7 mouse cellular contexts compared by ENCODE assay signal in genomic region chr15:11966367-11966766, GRCm38 (mm10). TPM values are rescaled to one million over a fixed set of nuclear protein-coding genes. Genes with fewer than 3 reads are reported as not detected.
DNase-seq lines count a peak whose midpoint lies in the region; ATAC-seq and TF ChIP-seq lines count a peak whose summit lies in the region.

No protein-coding gene starts in this region.

- no peaks in the 10 kb centered on the region for H3K36me3 ChIP-seq in kidney, postnatal 0 days (ENCODE audit: insufficient read depth, low read length)
- no peaks in the 10 kb centered on the region for H3K36me3 ChIP-seq in kidney, embryonic 15.5 days

- H3K27me3 ChIP-seq in kidney, postnatal 0 days (ENCODE audit: insufficient read depth, low read length): no peaks in the 10 kb centered on the region
- no peaks in the 10 kb centered on the region for H3K27me3 ChIP-seq in kidney, embryonic 15.5 days

- H3K4me2 ChIP-seq in kidney, postnatal 0 days (ENCODE audit: low read length): no peak overlapping the region
- no peak overlapping the region for H3K4me2 ChIP-seq in kidney, embryonic 15.5 days

- no peak overlapping the region for H3K9ac ChIP-seq in kidney, postnatal 0 days (ENCODE audit: low read depth, low read length)
- no peak overlapping the region for H3K9ac ChIP-seq in kidney, embryonic 15.5 days

- DNase-seq in kidney, postnatal 0 days (ENCODE audit: low spot score): peak; percentile 64
- DNase-seq in 416B (ENCODE audit: low read depth): peak; percentile 48
- DNase-seq in B cell, adult 2 months: peak; percentile 65 to 68
- peak; percentile 76 to 80 for DNase-seq in cerebellum, postnatal 14 days
- peak; percentile 75 for DNase-seq in retina, embryonic 14.5 days (ENCODE audit: low spot score)

- no peaks in the 10 kb centered on the region for H3K4me1 ChIP-seq in kidney, postnatal 0 days (replicated peaks; ENCODE audit: insufficient read depth, low read length)
- no peaks in the 10 kb centered on the region for H3K4me1 ChIP-seq in kidney, embryonic 15.5 days

- no peak overlapping the region for H3K4me3 ChIP-seq in kidney, postnatal 0 days (replicated peaks; ENCODE audit: low read depth, low read length)
- H3K4me3 ChIP-seq in kidney, embryonic 15.5 days (replicated peaks): no peak overlapping the region

- WGBS in kidney, postnatal 0 days: 7% methylated on average over 4 of the region's 4 CpGs
- WGBS in kidney, embryonic 15.5 days: 9% methylated on average over 4 of the region's 4 CpGs

- ATAC-seq in kidney, postnatal 0 days (replicated peaks; ENCODE audit: low FRiP score, low read depth): no peak
- ATAC-seq in kidney, embryonic 15.5 days (replicated peaks; ENCODE audit: low FRiP score): no peak
- peak; percentile 70 for ATAC-seq in inflammation-experienced regulatory T-cells, adult 6 months

- no peak overlapping the region for H3K27ac ChIP-seq in kidney, postnatal 0 days
- no peak overlapping the region for H3K27ac ChIP-seq in kidney, embryonic 15.5 days

- H3K9me3 ChIP-seq in kidney, postnatal 0 days (replicated peaks; ENCODE audit: low read length): no peaks in the 10 kb centered on the region
- H3K9me3 ChIP-seq in kidney, embryonic 15.5 days (replicated peaks): no peaks in the 10 kb centered on the region

- TF ChIP-seq CTCF in kidney, postnatal 0 days (IDR thresholded peaks at IDR 0.05; ENCODE audit: low read depth): peak; percentile 91

RNA-seq across cellular contexts. Expression of gene Sub1, which starts 30.4 kb away (rescaled TPM):
- 797 and 890 TPM in 2 replicates for polyA plus RNA-seq in kidney, postnatal 0 days (2015; fragmentation: Nextera tagmentation; extraction: Ambion mirVana)
- polyA plus RNA-seq in kidney, embryonic 15.5 days (2015; fragmentation: Nextera tagmentation; extraction: Ambion mirVana): 721 and 865 TPM in 2 replicates
- 1,000 to 10,000 TPM in 1 of 3 experiments, 100 to 1,000 TPM in 2; 740 to 1,497 (median 768) TPM for polyA plus RNA-seq in inflammation-experienced regulatory T-cells, adult 6 months (2017; shearing (Covaris generic))

RNA-seq across cellular contexts. Expression of gene Npr3, which starts 59.3 kb away (rescaled TPM):
- polyA plus RNA-seq in kidney, postnatal 0 days (2015; fragmentation: Nextera tagmentation; extraction: Ambion mirVana): 4.8 and 5.2 TPM in 2 replicates
- 7.2 and 7.5 TPM in 2 replicates for polyA plus RNA-seq in kidney, embryonic 15.5 days (2015; fragmentation: Nextera tagmentation; extraction: Ambion mirVana)
- polyA plus RNA-seq in inflammation-experienced regulatory T-cells, adult 6 months (2017; shearing (Covaris generic)): not detected
